Mouse (Mus musculus) kidney, adult 2 months (tissue): ENCODE measurements around the gene Zdhhc17. TPM values are rescaled to one million over a fixed set of nuclear protein-coding genes. Genes with fewer than 3 reads are reported as not detected.

ENCODE experiments used
- DNase-seq: peaks from one replicate; pipeline ENCODE4 v3.0.0; 2021
- H3K27ac ChIP-seq: fragments of 200-500 bp; 2 replicates; pipeline ENCODE4 v1.5.1; 2012; ENCODE audit warnings: low read depth, low read length, control low read depth, inconsistent platforms; ENCODE audit not compliant: insufficient read depth
- H3K27me3 ChIP-seq: fragments of 200-500 bp; replicated peaks from 2 replicates; pipeline ENCODE4 v1.6.1; 2012; ENCODE audit warnings: mild to moderate bottlenecking, moderate library complexity, low read length, inconsistent platforms; ENCODE audit not compliant: control insufficient read depth, insufficient read depth
- H3K36me3 ChIP-seq: fragments of 200-500 bp; 2 replicates; pipeline ENCODE4 v1.6.1; 2012; ENCODE audit warnings: mild to moderate bottlenecking, moderate library complexity, low read length, inconsistent platforms; ENCODE audit not compliant: control insufficient read depth, insufficient read depth
- H3K4me1 ChIP-seq: fragments of 200-500 bp; 2 replicates; pipeline ENCODE4 v1.6.1; 2011; ENCODE audit warnings: low read length; ENCODE audit not compliant: control insufficient read depth, insufficient read depth
- H3K4me3 ChIP-seq: fragments of 200-500 bp; 2 replicates; pipeline ENCODE4 v1.5.1; 2011; ENCODE audit warnings: mild to moderate bottlenecking, low read depth, low read length, control low read depth; ENCODE audit not compliant: insufficient read depth
- CTCF ChIP-seq: fragments of 200-500 bp; conservative IDR thresholded peaks from 2 replicates; pipeline ENCODE4 v1.5.1; 2011; ENCODE audit warnings: low read depth, mild to moderate bottlenecking, control low read depth, low read length, moderate library complexity, mixed read lengths; ENCODE audit not compliant: insufficient read depth, insufficient read length
- POLR2A ChIP-seq: fragments of 200-500 bp; IDR thresholded peaks from one replicate; pipeline ENCODE4 v1.6.1; 2011; ENCODE audit warnings: low read depth, low read length, control low read depth
- WGBS: fragments of 180-500 bp; shearing (Covaris S2); methylation state at CpG from one replicate; pipeline ENCODE4 v1.1.7; 2018; 5-methylcytosine and 5-hydroxymethylcytosine counted together
- polyA plus RNA-seq: library from polyadenylated mRNA; depleted of rRNA; stranded (reverse); fragments of >200 nt; gene quantifications from 2 replicates; pipeline ENCODE4 v1.2.3, GENCODE M21; 2012

Gene Zdhhc17
- polyA plus RNA-seq, 1 experiment: 16.5 TPM

GRCm38 (mm10) chr10:110945966-110946365 is 64.0 kb downstream of the Zdhhc17 start:
- 65% methylated on average over 12 of the region's 12 CpGs for WGBS
- TF ChIP-seq CTCF: no peak
- no peak for TF ChIP-seq POLR2A
- no peaks in the 10 kb centered on the region; the same call in 1 of the 2 replicates for H3K36me3 ChIP-seq

GRCm38 (mm10) chr10:110944175-110944574 is 65.8 kb downstream of the Zdhhc17 start:
- Histone ChIP-seq H3K36me3 (no peaks in the 10 kb centered on the region; the same call in 1 of the 2 replicates), H3K4me1 (no peaks in the 10 kb centered on the region)
- no peak for DNase-seq

More at GRCm38 (mm10) chr10:110945966-110946365, 64.0 kb downstream of the Zdhhc17 start:
- no peak overlapping the region for H3K4me3 ChIP-seq
- H3K27ac ChIP-seq: no peak overlapping the region
- H3K4me1 ChIP-seq: no peaks in the 10 kb centered on the region
- no peak for DNase-seq
- no peaks in the 10 kb centered on the region for H3K27me3 ChIP-seq

GRCm38 (mm10) chr10:110942806-110943205 is 67.1 kb downstream of the Zdhhc17 start:
- Histone ChIP-seq H3K27ac (no peak overlapping the region), H3K4me1 (no peaks in the 10 kb centered on the region), H3K36me3 (peaks cover 1% of the 10 kb centered on the region; the same call in 1 of the 2 replicates), H3K27me3 (no peaks in the 10 kb centered on the region), H3K4me3 (no peak overlapping the region)
- TF ChIP-seq CTCF: no peak
- no peak for DNase-seq
- 84% methylated on average over 9 of the region's 9 CpGs for WGBS

More at GRCm38 (mm10) chr10:110944175-110944574, 65.8 kb downstream of the Zdhhc17 start:
- Histone ChIP-seq H3K27me3 (no peaks in the 10 kb centered on the region), H3K4me3 (no peak overlapping the region), H3K27ac (no peak overlapping the region)
- 94% methylated on average over 11 of the region's 11 CpGs for WGBS
- no peak for TF ChIP-seq CTCF
- TF ChIP-seq POLR2A: no peak

- H3K36me3 ChIP-seq: peaks cover 1% of the 10 kb centered on the region; the same call in 1 of the 2 replicates
- no peaks in the 10 kb centered on the region for H3K27me3 ChIP-seq
- TF ChIP-seq CTCF (no peak), POLR2A (no peak)
- H3K4me3 ChIP-seq: no peak overlapping the region
- DNase-seq: no peak
- H3K4me1 ChIP-seq: no peaks in the 10 kb centered on the region
- WGBS: 90% methylated on average over 11 of the region's 11 CpGs
- H3K27ac ChIP-seq: no peak overlapping the region
Measured at GRCm38 (mm10) chr10:110941968-110942367, 68.0 kb downstream of the Zdhhc17 start.

GRCm38 (mm10) chr10:110940740-110941398 is 69.1 kb downstream of the Zdhhc17 start:
- Histone ChIP-seq H3K27ac (no peak overlapping the region), H3K4me3 (no peak overlapping the region), H3K27me3 (no peaks in the 10 kb centered on the region), H3K4me1 (no peaks in the 10 kb centered on the region), H3K36me3 (peaks cover 3% of the 10 kb centered on the region; the same call in 1 of the 2 replicates)
- peak; percentile 23; the same call in 1 of the 2 replicates for TF ChIP-seq CTCF
- no peak for TF ChIP-seq POLR2A
- WGBS: 78% methylated on average over 13 of the region's 13 CpGs
- DNase-seq: no peak

GRCm38 (mm10) chr10:110939717-110940116 is 70.2 kb downstream of the Zdhhc17 start:
- TF ChIP-seq POLR2A (no peak), CTCF (no peak)
- Histone ChIP-seq H3K27ac (no peak overlapping the region), H3K4me1 (no peaks in the 10 kb centered on the region), H3K27me3 (no peaks in the 10 kb centered on the region), H3K4me3 (no peak overlapping the region), H3K36me3 (peaks cover 3% of the 10 kb centered on the region; the same call in 1 of the 2 replicates)
- WGBS: 84% methylated on average over 4 of the region's 4 CpGs
- no peak for DNase-seq

GRCm38 (mm10) chr10:110938841-110939549 is 70.9 kb downstream of the Zdhhc17 start:
- H3K36me3 ChIP-seq: peaks cover 3% of the 10 kb centered on the region; the same call in 1 of the 2 replicates
- TF ChIP-seq POLR2A (no peak), CTCF (no peak)
- H3K4me1 ChIP-seq: no peaks in the 10 kb centered on the region
- DNase-seq: no peak
- 73% methylated on average over 19 of the region's 19 CpGs for WGBS
- no peak overlapping the region for H3K27ac ChIP-seq
- H3K4me3 ChIP-seq: no peak overlapping the region
- H3K27me3 ChIP-seq: no peaks in the 10 kb centered on the region
